Mouse (Mus musculus): ENCODE results near the gene Olfr351.

The Olfr351 gene

DNA sequence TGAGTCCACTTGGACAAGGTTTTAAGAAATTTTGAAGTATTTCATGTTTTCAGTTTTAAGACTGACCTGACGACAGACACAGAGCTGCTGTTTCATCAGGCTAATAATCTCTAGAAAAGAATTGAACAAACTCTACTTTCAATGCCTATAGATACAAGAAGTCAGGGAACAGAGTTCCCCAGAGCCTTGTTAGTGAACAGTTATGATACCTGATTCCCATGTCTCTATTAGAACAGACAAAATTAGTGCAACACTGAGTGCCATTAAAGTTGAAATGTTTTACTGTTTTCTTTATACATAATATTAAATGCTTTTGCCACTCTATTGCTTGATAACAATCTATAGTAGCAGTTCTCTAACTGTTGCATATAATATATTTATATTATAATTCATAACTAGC is at the start of gene Olfr351:
Olfr351 (minus strand) TSS at position 101 of the 400 bp plus-strand sequence.
- DNase-seq: no peak

DNA sequence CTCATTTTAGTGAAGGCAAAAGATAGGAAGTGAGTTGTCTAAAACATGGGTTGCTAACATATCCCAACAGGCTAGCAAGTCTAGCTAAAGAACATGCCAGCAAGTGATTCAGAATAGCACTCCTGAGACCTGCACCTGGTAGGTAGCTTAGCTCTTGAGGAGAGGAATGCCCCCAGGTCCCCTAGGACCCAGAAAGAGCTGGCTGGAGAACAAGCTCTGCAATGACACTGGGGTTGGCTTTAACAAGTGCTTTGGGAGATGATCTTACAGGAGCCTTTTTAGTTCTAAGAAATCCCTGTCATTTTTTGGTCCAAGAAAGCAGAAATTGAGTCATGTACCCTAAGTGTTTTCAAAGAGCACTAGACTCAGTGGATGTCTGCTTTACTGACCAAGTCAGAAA is 42.9 kb upstream of the Olfr351 start, which contains the start of gene Olfr354:
Olfr354 (plus strand) TSS at position 301 of the 400 bp plus-strand sequence.
- DNase-seq: no peak

DNA sequence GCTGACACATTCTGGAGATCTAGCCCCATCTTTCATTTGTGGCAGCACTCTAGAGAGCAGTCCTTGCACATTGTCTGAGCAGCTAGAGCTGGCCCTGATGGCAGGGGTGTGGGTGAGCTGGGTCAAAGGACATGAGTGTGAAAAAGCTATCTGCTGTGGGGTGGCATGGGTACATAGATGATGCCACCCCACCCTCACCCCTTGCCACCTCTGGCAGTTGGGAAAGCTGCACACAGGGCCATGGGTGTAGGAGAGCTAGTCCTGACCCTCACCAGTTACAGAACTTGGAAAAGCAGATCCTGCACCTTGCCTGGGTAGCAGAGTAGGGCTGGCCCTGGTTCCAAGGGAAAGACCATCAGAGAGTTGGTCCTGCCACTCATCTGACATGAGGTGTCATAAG is 34.7 kb upstream of the Olfr351 start:
- no peak for DNase-seq

DNA sequence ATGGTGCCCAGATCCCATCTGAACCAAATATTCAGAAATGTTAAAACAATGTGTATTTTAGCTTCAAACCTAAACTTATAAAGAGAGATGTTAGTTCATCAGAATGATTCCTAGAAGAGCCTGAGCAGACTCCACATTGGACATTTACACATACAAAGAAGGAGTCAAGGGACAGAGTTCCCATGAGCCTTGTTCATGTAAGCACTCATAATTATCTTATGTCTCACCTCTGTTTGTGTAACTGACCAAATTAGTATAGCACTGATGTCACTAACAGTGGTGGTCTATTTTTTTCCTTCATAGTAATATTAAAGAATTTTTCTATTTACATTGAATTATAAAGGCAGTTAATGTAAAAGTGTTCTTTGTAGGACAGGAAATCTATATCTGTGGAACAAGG is 30.4 kb upstream of the Olfr351 start, which contains the start of gene Olfr353:
Olfr353 (minus strand) TSS at position 101 of the 400 bp plus-strand sequence.
- DNase-seq: no peak

DNA sequence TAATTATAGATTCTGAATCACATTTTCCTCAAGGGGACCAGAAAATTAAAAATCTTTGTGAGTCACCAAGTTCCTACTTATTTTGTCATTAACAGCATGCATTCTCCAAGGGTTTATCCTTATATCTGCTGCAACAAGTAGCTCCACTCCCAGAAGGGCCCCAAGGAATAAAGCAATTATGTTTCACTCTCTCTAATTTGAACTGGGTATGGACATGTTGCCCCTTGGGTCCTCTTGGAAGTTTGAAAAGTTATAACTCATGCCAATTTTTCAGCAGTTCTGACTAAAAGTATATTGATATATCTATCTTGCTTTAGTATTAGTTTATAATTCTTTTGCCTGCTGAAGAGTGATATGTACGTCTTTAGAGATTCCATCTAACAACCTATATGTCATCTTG is 5.7 kb upstream of the Olfr351 start, which contains the start of gene Olfr352:
Olfr352 (plus strand) TSS at position 301 of the 400 bp plus-strand sequence.
- no peak for DNase-seq

DNA sequence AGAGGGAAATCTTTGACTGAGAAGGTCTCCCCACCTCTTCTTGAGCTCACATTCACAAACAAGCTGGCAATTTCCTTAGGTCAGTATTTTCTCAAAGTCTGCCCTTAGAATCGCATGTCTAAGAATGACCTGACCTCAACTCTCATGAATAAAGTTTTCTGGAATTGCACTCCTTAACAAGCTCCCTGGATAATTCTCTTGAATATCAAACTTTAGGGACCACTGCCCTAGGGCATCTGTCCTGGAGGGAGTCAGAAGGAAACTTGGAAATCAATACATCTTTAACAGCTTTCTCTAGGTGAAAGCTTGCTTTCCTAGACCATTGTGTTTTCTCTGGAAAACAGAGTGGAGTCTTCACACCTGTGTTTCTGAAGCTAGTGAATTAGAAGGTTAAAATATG is 16.4 kb downstream of the Olfr351 start, which contains the start of gene Olfr350:
Olfr350 (plus strand) TSS at position 301 of the 400 bp plus-strand sequence.
- no peak for DNase-seq

DNA sequence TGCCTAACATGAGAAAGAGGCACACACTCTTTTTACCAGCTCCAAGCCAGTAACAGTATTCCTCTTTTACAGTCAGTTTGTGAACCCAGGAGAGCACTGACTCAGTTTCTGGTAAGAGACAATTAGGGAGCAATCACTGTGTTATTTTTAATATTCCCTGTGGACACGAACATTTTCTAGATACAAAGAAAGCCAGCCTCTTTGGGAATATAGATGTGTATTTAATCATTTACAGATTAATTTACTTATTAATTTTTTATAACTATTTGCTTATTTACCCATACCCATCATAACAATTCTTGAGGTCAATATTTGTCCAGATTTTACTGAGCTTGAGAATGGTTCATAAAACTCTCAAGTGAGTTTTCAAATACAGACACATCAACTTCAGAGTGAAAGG is 45.5 kb downstream of the Olfr351 start, which contains the start of gene Olfr3:
Olfr3 (minus strand) TSS at position 101 of the 400 bp plus-strand sequence.
- no peak for DNase-seq
